Mouse (Mus musculus): ENCODE measurements around the gene Ptprt. TPM values are rescaled to one million over a fixed set of nuclear protein-coding genes. Genes with fewer than 3 reads are reported as not detected.
A peak's percentile ranks its signal among the peaks of the same experiment; 100 is the strongest.

The Ptprt gene
- polyA plus RNA-seq, 1 experiment from 2014 or later, result 14.0 TPM

GRCm38 (mm10) chr2:162294070-162294469, 366.9 kb downstream of the Ptprt start:
- H3K9ac ChIP-seq (replicated peaks), result no peak overlapping the region
- H3K4me3 ChIP-seq (replicated peaks), result no peak overlapping the region
- no peak for ATAC-seq (ENCODE audit: low FRiP score)
- no peak overlapping the region for H3K27ac ChIP-seq (replicated peaks)
- no peaks in the 10 kb centered on the region for H3K4me1 ChIP-seq
- no peak overlapping the region for H3K4me2 ChIP-seq
- no peaks in the 10 kb centered on the region for H3K36me3 ChIP-seq
- H3K27me3 ChIP-seq (replicated peaks), result no peaks in the 10 kb centered on the region
- WGBS, result 80% methylated on average over 2 of the region's 2 CpGs
- H3K9me3 ChIP-seq (replicated peaks), result no peaks in the 10 kb centered on the region; the same call in 1 of the 2 replicates

- peak overlapping the region; percentile 15; the same call in 1 of the 2 replicates for H3K4me2 ChIP-seq
- peaks cover 24% of the 10 kb centered on the region for H3K4me1 ChIP-seq
- H3K27ac ChIP-seq (replicated peaks), result peak overlapping the region; percentile 72
- H3K27me3 ChIP-seq (replicated peaks), result no peaks in the 10 kb centered on the region
- ATAC-seq (ENCODE audit: low FRiP score), result no peak; the same call in 1 of the 2 replicates
- no peaks in the 10 kb centered on the region for H3K9me3 ChIP-seq (replicated peaks)
- no peak overlapping the region for H3K9ac ChIP-seq (replicated peaks)
- H3K36me3 ChIP-seq, result no peaks in the 10 kb centered on the region
- H3K4me3 ChIP-seq (replicated peaks), result no peak overlapping the region
- WGBS, result 61% methylated on average over 4 of the region's 4 CpGs
Observed at GRCm38 (mm10) chr2:162282606-162283005, 378.3 kb downstream of the Ptprt start.

- no peaks in the 10 kb centered on the region for H3K9me3 ChIP-seq (replicated peaks)
- no peaks in the 10 kb centered on the region for H3K27me3 ChIP-seq (replicated peaks)
- no peaks in the 10 kb centered on the region for H3K36me3 ChIP-seq
- no peak overlapping the region for H3K9ac ChIP-seq (replicated peaks)
- 12% methylated on average over 10 of the region's 10 CpGs for WGBS
- peak overlapping the region; percentile 72 for H3K27ac ChIP-seq (replicated peaks)
- peaks cover 24% of the 10 kb centered on the region for H3K4me1 ChIP-seq
- peak overlapping the region; percentile 15 for H3K4me2 ChIP-seq
- ATAC-seq (ENCODE audit: low FRiP score), result peak; percentile 90
- H3K4me3 ChIP-seq (replicated peaks), result no peak overlapping the region
Observed at GRCm38 (mm10) chr2:162282121-162282520, 378.8 kb downstream of the Ptprt start.

GRCm38 (mm10) chr2:162273826-162274225, 387.1 kb downstream of the Ptprt start:
- H3K4me2 ChIP-seq, result no peak overlapping the region
- no peak overlapping the region for H3K9ac ChIP-seq (replicated peaks)
- H3K36me3 ChIP-seq, result no peaks in the 10 kb centered on the region
- no peak overlapping the region for H3K27ac ChIP-seq (replicated peaks)
- no peaks in the 10 kb centered on the region for H3K9me3 ChIP-seq (replicated peaks)
- H3K4me1 ChIP-seq, result no peaks in the 10 kb centered on the region
- ATAC-seq (ENCODE audit: low FRiP score), result no peak
- WGBS, result 65% methylated on average over 4 of the region's 4 CpGs
- H3K4me3 ChIP-seq (replicated peaks), result no peak overlapping the region
- no peaks in the 10 kb centered on the region for H3K27me3 ChIP-seq (replicated peaks)

- peak overlapping the region; percentile 51; the same call in 1 of the 2 replicates for H3K27ac ChIP-seq (replicated peaks)
- no peak overlapping the region for H3K4me2 ChIP-seq
- no peaks in the 10 kb centered on the region for H3K36me3 ChIP-seq
- no peak overlapping the region for H3K9ac ChIP-seq (replicated peaks)
- 23% methylated on average over 2 of the region's 2 CpGs for WGBS
- no peaks in the 10 kb centered on the region for H3K9me3 ChIP-seq (replicated peaks)
- H3K4me3 ChIP-seq (replicated peaks), result no peak overlapping the region
- no peaks in the 10 kb centered on the region for H3K27me3 ChIP-seq (replicated peaks)
- H3K4me1 ChIP-seq, result peaks cover 8% of the 10 kb centered on the region
- peak; percentile 63; the same call in 1 of the 2 replicates for ATAC-seq (ENCODE audit: low FRiP score)
Observed at GRCm38 (mm10) chr2:162251272-162251671, 409.7 kb downstream of the Ptprt start.

DNA sequence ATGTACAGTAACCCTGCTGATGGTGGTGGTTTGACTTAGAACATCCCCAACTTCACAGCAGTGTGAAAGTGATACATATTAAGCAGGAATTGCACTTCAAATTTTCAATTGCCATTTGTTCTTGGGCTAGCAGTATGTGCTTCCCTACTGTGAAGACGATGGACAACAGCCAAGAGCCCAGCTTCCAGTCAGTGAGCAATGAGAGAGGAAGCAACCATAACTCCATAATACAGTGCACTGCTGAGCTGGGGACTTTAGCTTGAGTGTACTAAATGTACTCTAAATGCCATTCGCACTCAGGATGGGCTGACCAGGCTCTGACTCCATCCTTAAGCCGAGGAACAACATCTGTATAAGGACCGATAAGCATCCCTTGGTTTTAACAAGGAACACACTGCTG, 412.7 kb downstream of the Ptprt start:
- no peaks in the 10 kb centered on the region for H3K27me3 ChIP-seq (replicated peaks)
- H3K9ac ChIP-seq (replicated peaks), result no peak overlapping the region
- no peak for ATAC-seq (ENCODE audit: low FRiP score)
- no peaks in the 10 kb centered on the region for H3K36me3 ChIP-seq
- no peak overlapping the region for H3K4me3 ChIP-seq (replicated peaks)
- H3K4me1 ChIP-seq, result peaks cover 8% of the 10 kb centered on the region
- H3K4me2 ChIP-seq, result no peak overlapping the region
- no peaks in the 10 kb centered on the region for H3K9me3 ChIP-seq (replicated peaks)
- H3K27ac ChIP-seq (replicated peaks), result no peak overlapping the region
- WGBS, result 82% methylated on average over 4 of the region's 4 CpGs

- 68% methylated on average over 1 of the region's 1 CpGs for WGBS
- no peak for ATAC-seq (ENCODE audit: low FRiP score)
Observed at GRCm38 (mm10) chr2:162222476-162222875, 438.5 kb downstream of the Ptprt start.

DNA sequence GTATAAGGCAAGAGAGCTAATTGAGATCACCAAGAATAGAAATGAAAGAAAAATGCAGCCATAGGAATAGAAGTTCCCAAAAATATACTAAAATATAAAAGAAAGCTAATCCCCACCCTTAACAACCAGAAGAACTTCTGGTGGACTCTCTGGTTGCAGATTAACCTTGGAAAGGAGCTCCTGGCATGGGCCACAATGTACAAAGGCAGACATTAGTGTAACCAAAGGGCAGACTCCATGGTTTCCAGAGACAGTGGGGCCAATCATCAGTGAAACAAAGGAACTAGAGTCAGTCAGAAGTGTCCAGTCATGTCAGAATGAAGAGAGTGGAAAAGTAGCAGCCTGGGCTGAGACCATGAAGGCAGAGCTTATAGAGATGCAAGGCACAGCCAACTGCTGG, 440.4 kb downstream of the Ptprt start:
- H3K4me3 ChIP-seq (replicated peaks), result no peak overlapping the region
- no peaks in the 10 kb centered on the region for H3K36me3 ChIP-seq

More at GRCm38 (mm10) chr2:162222476-162222875, 438.5 kb downstream of the Ptprt start:
- H3K27ac ChIP-seq (replicated peaks), result no peak overlapping the region
- H3K9ac ChIP-seq (replicated peaks), result no peak overlapping the region
- no peaks in the 10 kb centered on the region for H3K9me3 ChIP-seq (replicated peaks)
- H3K4me2 ChIP-seq, result no peak overlapping the region
- H3K36me3 ChIP-seq, result no peaks in the 10 kb centered on the region
- no peak overlapping the region for H3K4me3 ChIP-seq (replicated peaks)
- no peaks in the 10 kb centered on the region for H3K27me3 ChIP-seq (replicated peaks)
- no peaks in the 10 kb centered on the region for H3K4me1 ChIP-seq

GRCm38 (mm10) chr2:162219507-162219906, 441.4 kb downstream of the Ptprt start:
- Histone ChIP-seq H3K4me2 (no peak overlapping the region), H3K36me3 (no peaks in the 10 kb centered on the region), H3K4me3 (replicated peaks) (no peak overlapping the region), H3K9ac (replicated peaks) (no peak overlapping the region), H3K27ac (replicated peaks) (no peak overlapping the region), H3K9me3 (replicated peaks) (no peaks in the 10 kb centered on the region), H3K27me3 (replicated peaks) (no peaks in the 10 kb centered on the region), H3K4me1 (no peaks in the 10 kb centered on the region)
- ATAC-seq (ENCODE audit: low FRiP score), result no peak
- WGBS, result 88% methylated on average over 4 of the region's 4 CpGs

More for the DNA sequence above, 440.4 kb downstream of the Ptprt start:
- H3K4me2 ChIP-seq, result no peak overlapping the region
- no peak for ATAC-seq (ENCODE audit: low FRiP score)
- no peaks in the 10 kb centered on the region for H3K27me3 ChIP-seq (replicated peaks)
- H3K9ac ChIP-seq (replicated peaks), result no peak overlapping the region
- H3K27ac ChIP-seq (replicated peaks), result no peak overlapping the region
- H3K9me3 ChIP-seq (replicated peaks), result no peaks in the 10 kb centered on the region
- no peaks in the 10 kb centered on the region for H3K4me1 ChIP-seq

GRCm38 (mm10) chr2:162217896-162218295, 443.1 kb downstream of the Ptprt start:
- no peak overlapping the region for H3K4me2 ChIP-seq
- H3K9ac ChIP-seq (replicated peaks), result no peak overlapping the region
- 92% methylated on average over 5 of the region's 5 CpGs for WGBS

DNA sequence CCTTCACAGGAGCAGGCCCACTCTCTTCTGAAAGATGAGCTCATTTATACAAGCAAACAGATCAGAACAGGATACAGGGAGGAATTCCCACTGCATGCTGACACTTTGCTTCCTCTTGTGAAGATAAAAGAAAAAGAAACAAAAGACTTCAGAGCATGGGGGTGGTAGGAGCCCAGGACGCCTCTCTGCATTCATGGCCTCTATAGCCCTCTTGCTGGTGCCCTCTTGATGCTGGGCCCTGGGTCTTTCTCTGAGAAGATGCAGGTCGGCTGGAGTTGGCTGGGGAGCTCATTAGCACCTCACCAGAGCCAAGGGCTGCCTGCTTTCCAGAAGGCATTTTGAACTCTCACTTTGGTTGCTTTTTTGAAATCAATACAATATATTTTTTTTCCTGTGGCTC, 448.6 kb downstream of the Ptprt start:
- Histone ChIP-seq H3K4me2 (no peak overlapping the region), H3K36me3 (no peaks in the 10 kb centered on the region), H3K27ac (replicated peaks) (no peak overlapping the region), H3K4me1 (no peaks in the 10 kb centered on the region), H3K4me3 (replicated peaks) (no peak overlapping the region), H3K9ac (replicated peaks) (no peak overlapping the region), H3K9me3 (replicated peaks) (no peaks in the 10 kb centered on the region), H3K27me3 (replicated peaks) (no peaks in the 10 kb centered on the region)
- ATAC-seq (ENCODE audit: low FRiP score), result no peak
- WGBS, result 16% methylated on average over 2 of the region's 2 CpGs

More at GRCm38 (mm10) chr2:162217896-162218295, 443.1 kb downstream of the Ptprt start:
- no peak for ATAC-seq (ENCODE audit: low FRiP score)
- H3K9me3 ChIP-seq (replicated peaks), result no peaks in the 10 kb centered on the region
- H3K4me1 ChIP-seq, result no peaks in the 10 kb centered on the region
- H3K36me3 ChIP-seq, result no peaks in the 10 kb centered on the region
- no peak overlapping the region for H3K27ac ChIP-seq (replicated peaks)
- H3K27me3 ChIP-seq (replicated peaks), result no peaks in the 10 kb centered on the region
- no peak overlapping the region for H3K4me3 ChIP-seq (replicated peaks)

DNA sequence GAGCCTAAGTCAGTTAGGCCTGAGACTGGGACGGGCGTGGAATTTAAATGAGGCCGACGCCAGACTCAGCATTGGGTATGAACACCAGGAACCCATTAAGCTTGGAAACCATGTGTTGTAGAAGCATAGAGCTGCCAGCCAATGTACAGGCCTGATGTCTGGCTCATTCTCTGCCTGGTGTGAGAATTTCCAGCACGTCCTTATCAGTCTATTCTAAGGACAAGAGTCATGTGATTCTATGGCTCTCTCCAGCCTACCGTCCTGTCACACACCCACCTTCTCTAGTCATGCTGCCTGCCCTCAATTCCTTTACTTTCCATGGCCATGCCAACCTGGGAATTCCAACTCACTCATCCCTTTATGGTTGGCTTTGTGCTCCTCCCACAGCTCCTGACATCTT, 450.4 kb downstream of the Ptprt start:
- Histone ChIP-seq H3K9ac (replicated peaks) (no peak overlapping the region), H3K27me3 (replicated peaks) (no peaks in the 10 kb centered on the region), H3K36me3 (no peaks in the 10 kb centered on the region), H3K4me3 (replicated peaks) (no peak overlapping the region), H3K4me2 (no peak overlapping the region), H3K27ac (replicated peaks) (no peak overlapping the region), H3K4me1 (no peaks in the 10 kb centered on the region), H3K9me3 (replicated peaks) (no peaks in the 10 kb centered on the region)
- WGBS, result 77% methylated on average over 6 of the region's 6 CpGs
- ATAC-seq (ENCODE audit: low FRiP score), result no peak

- H3K9ac ChIP-seq (replicated peaks), result no peak overlapping the region
- 77% methylated on average over 5 of the region's 5 CpGs for WGBS
- H3K4me2 ChIP-seq, result no peak overlapping the region
- H3K4me1 ChIP-seq, result no peaks in the 10 kb centered on the region
- no peak for ATAC-seq (ENCODE audit: low FRiP score)
- H3K36me3 ChIP-seq, result no peaks in the 10 kb centered on the region
- no peaks in the 10 kb centered on the region for H3K9me3 ChIP-seq (replicated peaks)
- no peak overlapping the region for H3K4me3 ChIP-seq (replicated peaks)
- H3K27me3 ChIP-seq (replicated peaks), result no peaks in the 10 kb centered on the region
- no peak overlapping the region for H3K27ac ChIP-seq (replicated peaks)
Observed at GRCm38 (mm10) chr2:162197316-162197715, 463.6 kb downstream of the Ptprt start.
